ENCODE assay signal across 9 mouse cellular contexts in genomic region chr11:69545957-69546356, GRCm38 (mm10). TPM values are rescaled to one million over a fixed set of nuclear protein-coding genes. Genes with fewer than 3 reads are reported as not detected.
DNase-seq lines count a peak whose midpoint lies in the region; ATAC-seq and TF ChIP-seq lines count a peak whose summit lies in the region.
"Had no signal": no experiment of that assay in that cellular context is flagged by ENCODE, and none has a peak within 500 bp of the region (broad histone marks: within the 10 kb centered on the region; RNA-seq: fewer than 3 reads in every experiment).

No protein-coding gene starts in this region.

- no peaks in the 10 kb centered on the region for H3K27me3 ChIP-seq in kidney, postnatal 0 days (ENCODE audit: insufficient read depth, low read length)
- no peaks in the 10 kb centered on the region for H3K27me3 ChIP-seq in hindbrain, embryonic 16.5 days (replicated peaks; ENCODE audit: control insufficient read depth, insufficient read depth, low read length)
- no peaks in the 10 kb centered on the region for H3K27me3 ChIP-seq in myocyte (ENCODE audit: control insufficient read depth, insufficient read depth, insufficient read length)

- H3K4me1 ChIP-seq in kidney, postnatal 0 days (replicated peaks; ENCODE audit: insufficient read depth, low read length), result peaks cover 10% of the 10 kb centered on the region; the same call in 1 of the 2 replicates
- H3K4me1 ChIP-seq in hindbrain, embryonic 16.5 days (ENCODE audit: control insufficient read depth, insufficient read depth, low read depth, low read length), result peaks cover 41% of the 10 kb centered on the region

- whole genome bisulfite sequencing in kidney, postnatal 0 days, result 21% methylated on average over 7 of the region's 7 CpGs
- 12% methylated on average over 7 of the region's 7 CpGs for WGBS in hindbrain, embryonic 16.5 days

- peak overlapping the region; percentile 54 for H3K4me3 ChIP-seq in kidney, postnatal 0 days (replicated peaks; ENCODE audit: low read depth, low read length)
- peak overlapping the region; percentile 54 for H3K4me3 ChIP-seq in hindbrain, embryonic 16.5 days (ENCODE audit: low read length)
- H3K4me3 ChIP-seq in myocyte, result peak overlapping the region; percentile 19

- peak overlapping the region; percentile 89 for H3K27ac ChIP-seq in kidney, postnatal 0 days
- H3K27ac ChIP-seq in hindbrain, embryonic 16.5 days (ENCODE audit: low read depth, low read length), result peak overlapping the region; percentile 95
- H3K27ac ChIP-seq: macrophage had no signal

- no peak overlapping the region for H3ac ChIP-seq in myocyte (ENCODE audit: control insufficient read depth, insufficient read length)

- DNase-seq in kidney, postnatal 0 days (ENCODE audit: low spot score), result peak; percentile 56
- DNase-seq in kidney, adult 11 months, result no peak
- peak; percentile 58 for DNase-seq in brain, embryonic 14.5 days (ENCODE audit: low read depth)
- DNase-seq in adrenal gland, adult 8-10 months, result no peak
- no peak for DNase-seq in T-cell, adult 2 months (ENCODE audit: low spot score)
- no peak for DNase-seq in spleen, postnatal 36 days (ENCODE audit: low spot score in 2 of 2)

- no peak for ATAC-seq in kidney, postnatal 0 days (replicated peaks; ENCODE audit: low FRiP score, low read depth)
- peak; percentile 9; the same call in 1 of the 2 replicates for ATAC-seq in hindbrain, embryonic 16.5 days

- peak overlapping the region; percentile 67; the same call in 1 of the 2 replicates for H3K9ac ChIP-seq in kidney, postnatal 0 days (ENCODE audit: low read depth, low read length)
- peak overlapping the region; percentile 74 for H3K9ac ChIP-seq in hindbrain, embryonic 16.5 days (ENCODE audit: low read depth, low read length)

- no peaks in the 10 kb centered on the region for H3K79me2 ChIP-seq in myocyte (ENCODE audit: control insufficient read depth, insufficient read depth)

- no peaks in the 10 kb centered on the region for H3K9me3 ChIP-seq in kidney, postnatal 0 days (replicated peaks; ENCODE audit: low read length)
- no peaks in the 10 kb centered on the region for H3K9me3 ChIP-seq in hindbrain, embryonic 16.5 days (ENCODE audit: control insufficient read depth, low read length)

- TF ChIP-seq CTCF in kidney, postnatal 0 days (IDR thresholded peaks at IDR 0.05; ENCODE audit: low read depth), result no peak
- TF ChIP-seq CTCF in brain, embryonic 14.5 days (IDR thresholded peaks at IDR 0.05; ENCODE audit: borderline replicate concordance, extremely low read depth, insufficient read depth, insufficient read length), result no peak

- no peak for TF ChIP-seq POLR2A in brain, embryonic 14.5 days (IDR thresholded peaks at IDR 0.05; ENCODE audit: borderline replicate concordance, extremely low read depth, insufficient read depth, insufficient read length, poor library complexity, severe bottlenecking)
- no peak for TF ChIP-seq POLR2A in myocyte (IDR thresholded peaks at IDR 0.05; ENCODE audit: insufficient read length, low read depth)

- H3K36me3 ChIP-seq in kidney, postnatal 0 days (ENCODE audit: insufficient read depth, low read length), result no peaks in the 10 kb centered on the region
- H3K36me3 ChIP-seq in hindbrain, embryonic 16.5 days (ENCODE audit: control insufficient read depth, insufficient read depth, low read length), result no peaks in the 10 kb centered on the region
- no peaks in the 10 kb centered on the region for H3K36me3 ChIP-seq in myocyte (ENCODE audit: control insufficient read depth, insufficient read depth)

- peak overlapping the region; percentile 97 for H3K4me2 ChIP-seq in kidney, postnatal 0 days (ENCODE audit: low read length)
- H3K4me2 ChIP-seq in hindbrain, embryonic 16.5 days (ENCODE audit: low read length), result peak overlapping the region; percentile 94
- H3K4me2 ChIP-seq in myocyte (ENCODE audit: low read depth), result peak overlapping the region; percentile 74

TF ChIP-seq in myocyte, 11 proteins besides CTCF, POLR2A, EP300 and RAD21:
- TF ChIP-seq TCF3 (IDR thresholded peaks at IDR 0.05; ENCODE audit: insufficient read length, low read depth) (no peak), USF1 (IDR thresholded peaks at IDR 0.05; ENCODE audit: low read depth) (no peak), POLR2AphosphoS2 (IDR thresholded peaks at IDR 0.05; ENCODE audit: insufficient read length, low read depth) (no peak), REST (IDR thresholded peaks at IDR 0.05; ENCODE audit: insufficient read depth, insufficient read length) (no peak), TCF12 (IDR thresholded peaks at IDR 0.05; ENCODE audit: insufficient read depth, poor library complexity, severe bottlenecking) (no peak), CEBPB (IDR thresholded peaks at IDR 0.05; ENCODE audit: insufficient read depth, poor library complexity, severe bottlenecking) (no peak), SRF (IDR thresholded peaks at IDR 0.05; ENCODE audit: control insufficient read depth, insufficient read length, low read depth) (no peak), MYOG (IDR thresholded peaks at IDR 0.05; ENCODE audit: control insufficient read depth in 1 of 3, insufficient read depth in 1 of 3, insufficient read length in 2 of 3, low read depth in 2 of 3) (no peak), MYOD1 (IDR thresholded peaks at IDR 0.05; ENCODE audit: control insufficient read depth in 1 of 3, insufficient read length in 2 of 3, low read depth in 2 of 3) (no peak), MAX (IDR thresholded peaks at IDR 0.05; ENCODE audit: low read depth) (no peak), E2F4 (IDR thresholded peaks at IDR 0.05; ENCODE audit: insufficient read depth) (no peak)

RNA-seq across cellular contexts. Expression of gene Dnah2, which starts 3.0 kb away (rescaled TPM):
- polyA plus RNA-seq in kidney, postnatal 0 days (2015; fragmentation: Nextera tagmentation; extraction: Ambion mirVana), result 0.32 and 0.52 TPM in 2 replicates
- polyA plus RNA-seq in brain, embryonic 14.5 days (2012; rRNA removed), result 4.7 and 5.2 TPM in 2 replicates
- 3.0 and 4.0 TPM in 2 replicates for polyA plus RNA-seq in hindbrain, embryonic 16.5 days (2015; fragmentation: Nextera tagmentation; extraction: Ambion mirVana)
- polyA plus RNA-seq in myocyte (2012; fragmentation: generic; extraction: Trizol), result 0.24 TPM
- 1 to 10 TPM in 1 of 4 experiments, under 1 TPM in 3; 0.14 to 1.0 (median 0.70) TPM for total RNA-seq in adrenal gland, adult 8-10 months (2022)

RNA-seq across cellular contexts. Expression of gene Efnb3, which starts 14.0 kb away (rescaled TPM):
- polyA plus RNA-seq in kidney, postnatal 0 days (2015; fragmentation: Nextera tagmentation; extraction: Ambion mirVana), result 7.7 and 7.8 TPM in 2 replicates
- polyA plus RNA-seq in brain, embryonic 14.5 days (2012; rRNA removed), result 187 and 206 TPM in 2 replicates
- polyA plus RNA-seq in hindbrain, embryonic 16.5 days (2015; fragmentation: Nextera tagmentation; extraction: Ambion mirVana), result 104 and 132 TPM in 2 replicates
- 0.36 TPM for polyA plus RNA-seq in myocyte (2012; fragmentation: generic; extraction: Trizol)
- under 1 TPM; 0.77 to 0.86 (median 0.81) TPM for total RNA-seq in adrenal gland, adult 8-10 months (2022)

RNA-seq across cellular contexts. Expression of gene Wrap53, which starts 34.1 kb away (rescaled TPM):
- polyA plus RNA-seq in kidney, postnatal 0 days (2015; fragmentation: Nextera tagmentation; extraction: Ambion mirVana), result 17.9 and 19.4 TPM in 2 replicates
- polyA plus RNA-seq in brain, embryonic 14.5 days (2012; rRNA removed), result 20.9 and 27.0 TPM in 2 replicates
- polyA plus RNA-seq in hindbrain, embryonic 16.5 days (2015; fragmentation: Nextera tagmentation; extraction: Ambion mirVana), result 18.2 and 20.1 TPM in 2 replicates
- 9.1 TPM for polyA plus RNA-seq in myocyte (2012; fragmentation: generic; extraction: Trizol)
- total RNA-seq in adrenal gland, adult 8-10 months (2022), result 10 to 100 TPM in 3 of 4 experiments, 1 to 10 TPM in 1; 9.1 to 11.9 (median 11.0) TPM

RNA-seq across cellular contexts. Expression of gene Trp53, which starts 34.2 kb away (rescaled TPM):
- polyA plus RNA-seq in kidney, postnatal 0 days (2015; fragmentation: Nextera tagmentation; extraction: Ambion mirVana), result 117 and 121 TPM in 2 replicates
- 93.6 and 131 TPM in 2 replicates for polyA plus RNA-seq in brain, embryonic 14.5 days (2012; rRNA removed)
- polyA plus RNA-seq in hindbrain, embryonic 16.5 days (2015; fragmentation: Nextera tagmentation; extraction: Ambion mirVana), result 47.9 and 57.9 TPM in 2 replicates
- 119 TPM for polyA plus RNA-seq in myocyte (2012; fragmentation: generic; extraction: Trizol)
- total RNA-seq in adrenal gland, adult 8-10 months (2022), result 10 to 100 TPM; 57.6 to 71.1 (median 64.0) TPM

RNA-seq across cellular contexts. Expression of gene Atp1b2, which starts 59.8 kb away (rescaled TPM):
- 13.7 and 16.3 TPM in 2 replicates for polyA plus RNA-seq in kidney, postnatal 0 days (2015; fragmentation: Nextera tagmentation; extraction: Ambion mirVana)
- polyA plus RNA-seq in brain, embryonic 14.5 days (2012; rRNA removed), result 44.3 and 74.7 TPM in 2 replicates
- polyA plus RNA-seq in hindbrain, embryonic 16.5 days (2015; fragmentation: Nextera tagmentation; extraction: Ambion mirVana), result 105 and 117 TPM in 2 replicates
- 6.6 TPM for polyA plus RNA-seq in myocyte (2012; fragmentation: generic; extraction: Trizol)
- total RNA-seq in adrenal gland, adult 8-10 months (2022), result 10 to 100 TPM; 22.5 to 47.8 (median 38.2) TPM
- polyA plus RNA-seq: macrophage had no signal

Comparison
In these comparisons a context has a peak if more than half of its experiments do, and no peak if none do; other contexts are left out.
1. DNase-seq: peak in kidney, postnatal 0 days (single experiment) and brain, embryonic 14.5 days (single experiment); none in kidney, adult 11 months (single experiment), adrenal gland, adult 8-10 months (single experiment), T-cell, adult 2 months (single experiment) and spleen, postnatal 36 days (0 of 2).
2. RNA of gene Efnb3, which starts 14.0 kb away (polyA plus RNA-seq): 187 to 206 TPM in brain, embryonic 14.5 days and 104 to 132 TPM in hindbrain, embryonic 16.5 days; 7.7 to 7.8 TPM in kidney, postnatal 0 days and 0.36 TPM in myocyte (single experiment); every median in the first group is over 10 times any median in the second.
3. Peak in every context shown above with its lines, with median percentiles within 50 percentile points of each other: H3K4me2 ChIP-seq and H3K4me3 ChIP-seq.